Mouse (Mus musculus): ENCODE data around the gene Ttll1. TPM values are rescaled to one million over a fixed set of nuclear protein-coding genes. Genes with fewer than 3 reads are reported as not detected.

The Ttll1 gene
- polyA plus RNA-seq, 1 experiment from 2014 or later, result 27.6 TPM

DNA sequence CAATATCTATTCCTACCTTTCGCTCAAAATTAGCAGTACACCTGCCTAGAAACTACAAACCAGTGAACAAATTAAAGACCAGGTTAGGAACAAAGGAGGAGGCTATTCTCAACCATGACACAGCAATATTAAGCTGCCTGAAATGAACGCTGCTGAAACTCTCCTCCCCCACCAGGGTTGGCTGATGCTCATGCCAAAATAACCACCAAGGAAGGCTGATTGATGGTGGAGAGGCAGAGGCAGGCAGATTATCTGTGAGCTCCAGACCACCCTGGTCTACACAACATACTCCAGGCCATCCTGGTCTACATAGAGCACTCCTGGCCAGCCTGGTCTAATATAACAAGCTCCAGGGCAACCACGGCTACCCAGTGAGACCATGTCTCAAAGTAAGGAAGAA, 15.5 kb downstream of the Ttll1 start:
- H3K27ac ChIP-seq, result no peak overlapping the region
- H3K27me3 ChIP-seq, result no peaks in the 10 kb centered on the region
- no peak overlapping the region for H3K4me3 ChIP-seq
- H3K9ac ChIP-seq, result no peak overlapping the region
- ATAC-seq (ENCODE audit: insufficient number of reproducible peaks, insufficient read depth, low FRiP score, low TSS enrichment), result no peak
- WGBS, result 85% methylated on average over 3 of the region's 3 CpGs
- no peaks in the 10 kb centered on the region for H3K9me3 ChIP-seq
- no peak overlapping the region for H3K4me2 ChIP-seq (replicated peaks)
- no peaks in the 10 kb centered on the region for H3K4me1 ChIP-seq
- peaks cover 64% of the 10 kb centered on the region for H3K36me3 ChIP-seq

DNA sequence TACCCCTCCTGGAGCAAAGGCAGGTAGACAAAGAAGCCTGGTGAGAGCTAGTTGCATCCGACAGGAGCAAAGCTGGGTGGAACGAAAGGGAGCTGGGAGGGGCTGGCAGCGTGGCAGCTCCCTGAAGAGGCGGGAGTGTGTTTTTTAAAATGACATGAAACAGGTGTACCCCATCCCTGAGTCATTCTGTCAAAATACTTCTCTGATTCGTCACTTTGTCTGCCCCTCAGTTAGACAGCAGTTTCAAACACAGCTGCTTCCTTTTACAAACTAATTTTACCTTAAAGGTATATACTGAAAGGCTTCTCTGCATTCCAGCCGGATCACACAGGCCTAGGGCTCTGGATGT, 16.1 kb downstream of the Ttll1 start:
- Histone ChIP-seq H3K4me1 (no peaks in the 10 kb centered on the region), H3K36me3 (peaks cover 63% of the 10 kb centered on the region), H3K4me2 (replicated peaks) (no peak overlapping the region), H3K27me3 (no peaks in the 10 kb centered on the region), H3K4me3 (no peak overlapping the region), H3K9ac (no peak overlapping the region), H3K9me3 (no peaks in the 10 kb centered on the region), H3K27ac (no peak overlapping the region)
- ATAC-seq (ENCODE audit: insufficient number of reproducible peaks, insufficient read depth, low FRiP score, low TSS enrichment), result no peak
- WGBS, result 65% methylated on average over 6 of the region's 6 CpGs

DNA sequence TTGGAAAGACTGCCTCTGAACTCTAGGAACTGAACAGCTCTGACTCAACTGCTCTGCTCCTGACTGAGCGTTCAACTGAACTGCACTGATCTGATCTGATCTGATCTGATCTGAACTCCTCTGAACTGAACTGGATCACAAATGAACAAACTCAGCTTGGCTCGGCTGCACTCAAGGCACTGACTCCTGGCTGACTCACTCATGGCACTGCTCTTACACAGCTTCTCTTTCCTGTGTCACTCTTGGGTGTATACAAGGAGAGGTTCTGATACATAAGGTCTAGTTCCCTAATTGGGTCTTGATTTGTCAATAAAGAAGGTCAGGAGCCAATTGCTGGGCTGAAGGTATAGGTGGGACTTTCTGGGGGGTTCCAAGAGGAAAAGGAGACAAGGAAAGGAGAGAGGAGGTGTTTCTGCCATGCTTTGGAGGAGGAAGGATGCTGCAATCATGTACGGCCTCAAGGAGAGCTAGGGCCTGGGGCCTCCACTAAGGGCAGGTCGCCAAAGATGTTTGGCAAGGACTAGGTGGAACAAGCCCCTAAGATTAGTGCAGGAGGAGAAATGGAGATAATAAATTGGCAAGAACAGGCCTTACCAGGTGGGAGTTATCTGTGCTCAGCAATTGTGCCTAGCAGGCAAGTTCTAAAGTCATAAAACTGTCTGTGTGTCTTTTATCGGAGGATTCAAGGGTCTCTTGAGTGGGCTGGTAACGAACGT, 16.7 kb downstream of the Ttll1 start:
- Histone ChIP-seq H3K27ac (no peak overlapping the region), H3K36me3 (peaks cover 57% of the 10 kb centered on the region), H3K4me2 (replicated peaks) (no peak overlapping the region), H3K9me3 (no peaks in the 10 kb centered on the region), H3K27me3 (no peaks in the 10 kb centered on the region), H3K4me1 (no peaks in the 10 kb centered on the region), H3K4me3 (no peak overlapping the region), H3K9ac (no peak overlapping the region)
- WGBS, result 87% methylated on average over 7 of the region's 7 CpGs
- no peak for ATAC-seq (ENCODE audit: insufficient number of reproducible peaks, insufficient read depth, low FRiP score, low TSS enrichment)

- no peaks in the 10 kb centered on the region for H3K9me3 ChIP-seq
- H3K4me1 ChIP-seq, result no peaks in the 10 kb centered on the region
- H3K9ac ChIP-seq, result no peak overlapping the region
- ATAC-seq (ENCODE audit: insufficient number of reproducible peaks, insufficient read depth, low FRiP score, low TSS enrichment), result no peak
- no peak overlapping the region for H3K27ac ChIP-seq
- H3K27me3 ChIP-seq, result no peaks in the 10 kb centered on the region
- WGBS, result 83% methylated on average over 5 of the region's 5 CpGs
- H3K4me3 ChIP-seq, result no peak overlapping the region
- no peak overlapping the region for H3K4me2 ChIP-seq (replicated peaks)
- H3K36me3 ChIP-seq, result peaks cover 49% of the 10 kb centered on the region
Observed at GRCm38 (mm10) chr15:83491891-83492290, 18.8 kb downstream of the Ttll1 start.

- H3K4me1 ChIP-seq, result no peaks in the 10 kb centered on the region
- H3K4me2 ChIP-seq (replicated peaks), result no peak overlapping the region
- no peak overlapping the region for H3K9ac ChIP-seq
- ATAC-seq (ENCODE audit: insufficient number of reproducible peaks, insufficient read depth, low FRiP score, low TSS enrichment), result no peak
- peaks cover 31% of the 10 kb centered on the region for H3K36me3 ChIP-seq
- no peak overlapping the region for H3K27ac ChIP-seq
- H3K4me3 ChIP-seq, result no peak overlapping the region
- WGBS, result 91% methylated on average over 20 of the region's 20 CpGs
- no peaks in the 10 kb centered on the region for H3K27me3 ChIP-seq
- no peaks in the 10 kb centered on the region for H3K9me3 ChIP-seq
Observed at GRCm38 (mm10) chr15:83489471-83489870, 21.2 kb downstream of the Ttll1 start.

- WGBS, result 65% methylated on average over 9 of the region's 9 CpGs
- Histone ChIP-seq H3K4me2 (replicated peaks) (no peak overlapping the region), H3K27me3 (no peaks in the 10 kb centered on the region), H3K9ac (no peak overlapping the region), H3K27ac (no peak overlapping the region), H3K36me3 (peaks cover 31% of the 10 kb centered on the region), H3K4me1 (no peaks in the 10 kb centered on the region), H3K9me3 (no peaks in the 10 kb centered on the region), H3K4me3 (no peak overlapping the region)
- no peak for ATAC-seq (ENCODE audit: insufficient number of reproducible peaks, insufficient read depth, low FRiP score, low TSS enrichment)
Observed at GRCm38 (mm10) chr15:83487477-83488115, 23.1 kb downstream of the Ttll1 start.

GRCm38 (mm10) chr15:83484311-83484710, 26.4 kb downstream of the Ttll1 start:
- peaks cover 12% of the 10 kb centered on the region for H3K36me3 ChIP-seq
- no peak for ATAC-seq (ENCODE audit: insufficient number of reproducible peaks, insufficient read depth, low FRiP score, low TSS enrichment)
- no peaks in the 10 kb centered on the region for H3K27me3 ChIP-seq
- no peak overlapping the region for H3K4me3 ChIP-seq
- no peak overlapping the region for H3K4me2 ChIP-seq (replicated peaks)
- no peak overlapping the region for H3K9ac ChIP-seq
- H3K27ac ChIP-seq, result no peak overlapping the region
- no peaks in the 10 kb centered on the region for H3K4me1 ChIP-seq
- no peaks in the 10 kb centered on the region for H3K9me3 ChIP-seq
- WGBS, result 87% methylated on average over 10 of the region's 10 CpGs

GRCm38 (mm10) chr15:83483482-83483881, 27.2 kb downstream of the Ttll1 start:
- 50% methylated on average over 2 of the region's 2 CpGs for WGBS
- no peaks in the 10 kb centered on the region for H3K4me1 ChIP-seq
- H3K27me3 ChIP-seq, result no peaks in the 10 kb centered on the region
- peaks cover 12% of the 10 kb centered on the region for H3K36me3 ChIP-seq
- no peak overlapping the region for H3K9ac ChIP-seq
- no peaks in the 10 kb centered on the region for H3K9me3 ChIP-seq
- no peak overlapping the region for H3K4me2 ChIP-seq (replicated peaks)
- no peak overlapping the region for H3K4me3 ChIP-seq
- no peak overlapping the region for H3K27ac ChIP-seq
- no peak for ATAC-seq (ENCODE audit: insufficient number of reproducible peaks, insufficient read depth, low FRiP score, low TSS enrichment)

DNA sequence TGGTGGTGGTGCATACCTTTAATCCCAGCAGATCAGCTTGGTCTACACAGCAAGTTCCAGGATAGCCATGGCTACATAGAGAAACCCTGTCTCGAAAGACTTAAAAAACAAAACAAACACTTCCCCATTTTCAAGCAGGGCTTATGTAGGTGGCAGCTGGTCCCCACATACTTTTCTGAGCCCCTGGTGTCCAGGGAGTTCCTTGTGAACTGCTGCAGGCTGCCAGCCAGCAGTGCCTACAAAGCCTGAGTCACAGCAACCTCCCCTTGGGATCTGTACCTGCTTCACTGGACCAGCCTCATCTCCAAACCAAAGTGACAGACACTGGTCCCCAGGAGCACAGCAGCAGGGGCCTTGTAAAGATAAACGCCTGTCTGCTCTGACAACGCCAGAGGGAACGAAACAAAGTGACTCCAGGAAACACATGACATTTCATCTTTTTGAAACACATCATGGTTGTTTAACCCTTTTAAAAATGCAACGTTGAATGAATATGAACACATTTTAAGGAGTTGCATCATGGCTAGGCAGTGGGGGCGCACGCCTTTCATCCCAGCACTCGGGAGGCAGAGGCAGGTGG, 28.0 kb downstream of the Ttll1 start:
- no peaks in the 10 kb centered on the region for H3K27me3 ChIP-seq
- no peak overlapping the region for H3K9ac ChIP-seq
- no peaks in the 10 kb centered on the region for H3K9me3 ChIP-seq
- WGBS, result 78% methylated on average over 8 of the region's 8 CpGs
- ATAC-seq (ENCODE audit: insufficient number of reproducible peaks, insufficient read depth, low FRiP score, low TSS enrichment), result no peak
- no peak overlapping the region for H3K4me2 ChIP-seq (replicated peaks)
- H3K4me1 ChIP-seq, result no peaks in the 10 kb centered on the region
- H3K4me3 ChIP-seq, result no peak overlapping the region
- H3K27ac ChIP-seq, result no peak overlapping the region
- H3K36me3 ChIP-seq, result peaks cover 11% of the 10 kb centered on the region

DNA sequence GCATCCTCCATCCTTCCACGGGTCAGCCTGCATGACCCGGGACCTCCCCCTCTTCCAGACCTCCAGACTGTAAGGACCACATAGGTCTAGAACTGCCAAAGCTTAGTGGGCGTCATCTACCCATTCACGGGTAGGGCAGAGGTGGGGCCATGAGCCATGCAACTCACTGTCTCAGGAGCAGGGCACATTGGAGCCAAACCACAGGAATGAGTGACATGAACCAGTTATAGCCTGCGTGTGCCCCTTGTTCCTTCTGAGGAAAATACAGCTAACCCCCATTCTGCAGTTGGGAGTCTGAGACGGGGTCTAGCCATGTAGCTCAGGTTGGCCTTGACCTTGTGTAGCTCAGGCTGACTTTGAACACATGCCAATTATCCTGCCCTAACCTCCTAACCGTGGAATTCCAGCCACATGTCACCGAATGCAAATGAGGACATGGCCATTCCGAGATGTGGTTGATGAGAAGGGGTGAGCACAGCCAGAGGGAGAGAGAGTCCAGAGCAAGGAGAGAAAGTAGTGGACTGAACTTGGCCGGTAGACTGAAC, 29.4 kb downstream of the Ttll1 start:
- Histone ChIP-seq H3K9me3 (no peaks in the 10 kb centered on the region), H3K9ac (no peak overlapping the region), H3K4me2 (replicated peaks) (no peak overlapping the region), H3K36me3 (peaks cover 7% of the 10 kb centered on the region), H3K4me1 (no peaks in the 10 kb centered on the region), H3K27me3 (no peaks in the 10 kb centered on the region), H3K27ac (no peak overlapping the region), H3K4me3 (no peak overlapping the region)
- no peak for ATAC-seq (ENCODE audit: insufficient number of reproducible peaks, insufficient read depth, low FRiP score, low TSS enrichment)
- 66% methylated on average over 10 of the region's 10 CpGs for WGBS

GRCm38 (mm10) chr15:83479818-83480217, 30.9 kb downstream of the Ttll1 start:
- no peak overlapping the region for H3K27ac ChIP-seq
- ATAC-seq (ENCODE audit: insufficient number of reproducible peaks, insufficient read depth, low FRiP score, low TSS enrichment), result no peak
- no peak overlapping the region for H3K4me2 ChIP-seq (replicated peaks)
- H3K9me3 ChIP-seq, result no peaks in the 10 kb centered on the region
- H3K4me1 ChIP-seq, result peaks cover under 1% of the 10 kb centered on the region; the same call in 1 of the 2 replicates
- H3K9ac ChIP-seq, result no peak overlapping the region
- H3K36me3 ChIP-seq, result 0 out of 2 replicates have a peak, but pooled peaks cover 7% of the 10 kb centered on the region
- 88% methylated on average over 4 of the region's 4 CpGs for WGBS
- H3K27me3 ChIP-seq, result no peaks in the 10 kb centered on the region
- H3K4me3 ChIP-seq, result no peak overlapping the region

DNA sequence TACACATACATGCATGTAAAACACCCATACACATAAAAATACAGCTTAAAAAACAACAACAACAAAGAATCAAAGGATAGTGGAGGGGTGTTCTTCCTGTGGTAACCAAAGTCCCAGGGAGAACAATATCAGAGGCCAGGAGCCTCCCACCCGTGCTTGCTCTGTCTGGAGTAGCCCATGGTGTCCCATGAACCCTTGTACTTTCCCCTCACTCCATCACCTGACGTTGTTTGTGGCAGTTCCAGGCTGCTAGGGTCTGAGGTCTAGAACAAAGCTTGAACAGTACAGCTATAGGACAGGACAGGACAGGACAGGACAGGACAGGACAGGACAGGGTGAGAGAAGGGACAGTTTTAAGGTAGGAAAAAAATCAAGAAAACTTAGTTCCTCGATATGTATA, 32.6 kb downstream of the Ttll1 start:
- H3K4me1 ChIP-seq, result peaks cover 11% of the 10 kb centered on the region; the same call in 1 of the 2 replicates
- no peak overlapping the region for H3K27ac ChIP-seq
- no peak for ATAC-seq (ENCODE audit: insufficient number of reproducible peaks, insufficient read depth, low FRiP score, low TSS enrichment)
- H3K9me3 ChIP-seq, result no peaks in the 10 kb centered on the region
- no peaks in the 10 kb centered on the region for H3K27me3 ChIP-seq
- H3K4me2 ChIP-seq (replicated peaks), result no peak overlapping the region
- no peaks in the 10 kb centered on the region for H3K36me3 ChIP-seq
- no peak overlapping the region for H3K4me3 ChIP-seq
- WGBS, result 59% methylated on average over 3 of the region's 3 CpGs
- no peak overlapping the region for H3K9ac ChIP-seq

Data from embryonic facial prominence, embryonic 12.5 days (tissue).